Mouse (Mus musculus) inflammation-experienced regulatory T-cells, adult 16 weeks (primary cell): ENCODE measurements around the gene Sncg. TPM values are rescaled to one million over a fixed set of nuclear protein-coding genes. Genes with fewer than 3 reads are reported as not detected.

Source experiments
- polyA plus RNA-seq: library from polyadenylated mRNA; unstranded; fragments of 100-300 nt; shearing (Covaris generic); gene quantifications from one replicate; pipeline ENCODE4 v1.2.1, GENCODE M21; 2017

Sncg gene
- polyA plus RNA-seq: not detected

DNA sequence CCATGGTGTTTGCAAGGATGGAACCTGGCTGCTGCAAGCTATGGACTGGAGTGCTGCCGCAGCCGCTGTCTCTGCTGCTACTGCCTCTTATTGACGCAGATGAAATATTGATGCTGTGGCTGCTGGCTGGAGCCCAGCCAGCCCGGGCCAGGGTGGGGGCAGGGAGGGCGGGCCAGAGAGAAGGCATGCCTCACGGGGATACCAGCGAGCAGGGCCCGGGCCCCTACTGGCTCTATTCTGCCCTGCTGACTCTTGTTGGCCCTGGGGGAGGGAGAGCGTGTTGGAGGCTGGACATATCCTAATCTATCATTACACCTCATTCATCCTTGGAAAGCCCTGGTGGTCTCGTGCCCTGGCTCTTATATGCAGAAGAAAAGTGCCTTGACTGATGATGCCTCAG, at the start of gene Sncg:
Gene Sncg (minus strand): TSS at position 213 of the 400 bp plus-strand sequence.

DNA sequence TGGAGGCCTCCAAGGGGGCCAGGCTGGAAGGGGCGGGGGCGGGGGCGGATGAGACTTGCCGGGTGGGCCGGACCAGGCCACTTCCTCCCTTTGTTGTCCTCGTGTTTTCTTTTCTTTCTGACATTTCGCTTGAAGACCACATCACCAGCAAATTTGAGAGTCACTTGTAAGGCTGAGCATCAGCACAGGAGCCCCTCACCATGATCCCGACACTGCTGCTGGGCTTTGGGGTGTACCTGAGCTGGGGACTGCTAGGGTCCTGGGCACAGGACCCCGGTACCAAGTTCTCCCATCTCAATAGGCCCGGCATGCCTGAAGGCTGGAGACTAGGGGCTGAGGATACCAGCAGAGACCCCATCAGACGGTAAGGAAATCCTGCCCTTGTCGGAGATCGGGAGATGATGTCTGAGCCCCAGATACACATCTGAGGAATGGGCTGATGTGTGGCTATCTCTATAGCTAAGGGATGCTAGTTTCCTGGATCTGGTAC, 871 bp upstream of the Sncg start, which contains the start of gene Mmrn2:
Gene Mmrn2 (plus strand): TSS at position 51 of the 490 bp plus-strand sequence.

DNA sequence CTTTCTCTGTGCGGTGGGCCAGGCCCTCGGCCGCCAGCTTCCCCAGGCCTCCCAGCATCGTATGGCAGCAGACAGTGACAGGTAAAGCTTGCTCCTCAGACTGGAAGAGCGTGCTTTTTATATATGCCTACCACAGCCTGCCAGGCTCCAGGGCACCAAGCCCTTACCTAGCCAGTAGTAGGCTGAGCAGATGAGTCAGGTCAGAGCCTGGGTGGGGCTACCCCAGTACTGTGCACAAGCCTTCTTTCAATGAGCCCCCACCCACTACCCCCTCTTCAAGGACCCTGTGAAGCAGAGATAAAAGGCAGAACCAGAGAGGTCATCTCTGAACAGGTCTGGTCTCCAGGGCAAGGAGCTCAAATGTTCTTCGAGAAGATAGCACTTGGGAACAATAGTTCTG, 19.3 kb downstream of the Sncg start, which contains the start of gene Fam25c:
Gene Fam25c (minus strand): TSS at position 133 of the 400 bp plus-strand sequence.

Other genes starting within 250 kb of the Sncg start
- gene Npy4r, start 222.3 kb downstream of the Sncg start, polyA plus RNA-seq: not detected
- 0.09 TPM for gene Gprin2, start 173.1 kb downstream of the Sncg start, polyA plus RNA-seq
- not detected for gene Syt15, start 155.2 kb downstream of the Sncg start, polyA plus RNA-seq
- 9.0 TPM for gene Shld2, start 64.3 kb downstream of the Sncg start, polyA plus RNA-seq
- gene Glud1, start 64.1 kb downstream of the Sncg start, polyA plus RNA-seq: 13.6 TPM
- not detected for gene Fam25c, start 19.4 kb downstream of the Sncg start, polyA plus RNA-seq
- gene Mmrn2, start 676 bp upstream of the Sncg start, polyA plus RNA-seq: 0.12 TPM
- 0.37 TPM for gene Bmpr1a, start 128.6 kb upstream of the Sncg start, polyA plus RNA-seq
- gene 9230112D13Rik, start 148.0 kb upstream of the Sncg start, polyA plus RNA-seq: not detected
- gene Ldb3, start 213.9 kb upstream of the Sncg start, polyA plus RNA-seq: not detected
- not detected for gene Opn4, start 225.4 kb upstream of the Sncg start, polyA plus RNA-seq